Mouse (Mus musculus) lung, postnatal 0 days (tissue): ENCODE measurements around the gene Paqr9.

Experiments used
- CTCF ChIP-seq: IDR thresholded peaks from 2 replicates; pipeline ENCODE4 v1.5.1; 2016; ENCODE audit warnings: antibody characterized with exemption, mild to moderate bottlenecking
- EP300 ChIP-seq: IDR thresholded peaks from 2 replicates; pipeline ENCODE4 v1.6.1; 2016; ENCODE audit warnings: antibody characterized with exemption, mild to moderate bottlenecking, control low read depth

- no peak for TF ChIP-seq EP300
- no peak for TF ChIP-seq CTCF
Measured at GRCm38 (mm10) chr9:95614861-95615615, 55.6 kb downstream of the Paqr9 start.
